Mouse (Mus musculus) embryonic facial prominence, embryonic 14.5 days (tissue): Measurements from ENCODE around the gene Cnnm1. TPM values are rescaled to one million over a fixed set of nuclear protein-coding genes. Genes with fewer than 3 reads are reported as not detected.

Experiments used
- ATAC-seq: fragments of 200-750 bp; cut with Nextera tagmentation; 2 replicates; pipeline ENCODE4 v1.8.0; 2017; ENCODE audit warnings: low read depth, moderate number of reproducible peaks, moderate TSS enrichment
- DNase-seq: peaks from one replicate; pipeline ENCODE4 v3.0.0-alpha.2; 2015; ENCODE audit warnings: low spot score
- H3K27ac ChIP-seq: fragments of 300-500 bp; sonication (generic); replicated peaks from 2 replicates; pipeline ENCODE4 v1.5.1; 2014; ENCODE audit warnings: low read depth, mild to moderate bottlenecking, low read length, moderate library complexity
- H3K27me3 ChIP-seq: fragments of 300-500 bp; sonication (generic); replicated peaks from 2 replicates; pipeline ENCODE4 v1.6.1; 2014; ENCODE audit warnings: low read length; ENCODE audit not compliant: control insufficient read depth, insufficient read depth
- H3K36me3 ChIP-seq: fragments of 300-500 bp; sonication (generic); 2 replicates; pipeline ENCODE4 v1.6.1; 2014; ENCODE audit warnings: low read length, mixed read lengths; ENCODE audit not compliant: control insufficient read depth, insufficient read depth
- H3K4me1 ChIP-seq: fragments of 300-500 bp; sonication (generic); 2 replicates; pipeline ENCODE4 v1.6.1; 2014; ENCODE audit warnings: antibody characterized with exemption, low read length; ENCODE audit not compliant: control insufficient read depth, insufficient read depth
- H3K4me2 ChIP-seq: fragments of 300-500 bp; sonication (generic); 2 replicates; pipeline ENCODE4 v1.6.1; 2014; ENCODE audit warnings: low read depth, mild to moderate bottlenecking, low read length, moderate library complexity, mixed read lengths
- H3K4me3 ChIP-seq: fragments of 300-500 bp; sonication (generic); 2 replicates; pipeline ENCODE4 v1.5.1; 2014; ENCODE audit warnings: low read depth, mild to moderate bottlenecking, low read length
- H3K9ac ChIP-seq: fragments of 300-500 bp; sonication (generic); 2 replicates; pipeline ENCODE4 v1.6.1; 2014; ENCODE audit warnings: low read depth, mild to moderate bottlenecking, low read length, moderate library complexity, mixed read lengths
- H3K9me3 ChIP-seq: fragments of 300-500 bp; sonication (generic); 2 replicates; pipeline ENCODE4 v1.6.1; 2016; ENCODE audit warnings: low read length; ENCODE audit not compliant: control insufficient read depth
- WGBS: fragments of 180-500 bp; shearing (Covaris S2); extraction: QIAGEN DNeasy Blood & Tissue Kit; methylation state at CpG from one replicate; pipeline ENCODE4 v1.1.7; 2014; 5-methylcytosine and 5-hydroxymethylcytosine counted together
- polyA plus RNA-seq: library from polyadenylated mRNA; unstranded; fragments of >200 nt; fragmentation: Nextera tagmentation; extraction: Ambion mirVana; gene quantifications from 2 replicates; pipeline ENCODE4 v1.2.1, GENCODE M21; 2014

Gene Cnnm1
- polyA plus RNA-seq, 1 experiment from 2014 or later = 0.96 TPM

DNA sequence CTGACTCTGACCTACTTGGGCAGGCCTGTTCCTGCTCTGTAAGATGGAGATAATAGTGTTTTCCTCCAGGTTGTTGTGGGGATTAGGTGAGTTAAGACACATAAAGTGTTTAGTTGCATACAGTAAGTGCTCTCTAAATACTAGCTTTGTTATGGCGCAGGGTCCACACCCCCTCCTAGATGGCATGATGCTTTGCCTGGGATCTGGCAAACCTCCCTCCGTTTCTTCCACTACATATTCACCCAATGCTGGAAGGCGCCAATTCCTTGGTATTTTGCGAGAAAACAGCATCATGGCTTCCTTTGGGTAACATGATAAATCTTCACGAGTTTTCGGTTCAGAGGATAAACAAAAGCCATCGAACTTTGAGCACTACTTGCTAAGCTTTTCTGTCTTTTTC lies 85.3 kb downstream of the Cnnm1 start:
- no peak overlapping the region for H3K4me3 ChIP-seq

DNA sequence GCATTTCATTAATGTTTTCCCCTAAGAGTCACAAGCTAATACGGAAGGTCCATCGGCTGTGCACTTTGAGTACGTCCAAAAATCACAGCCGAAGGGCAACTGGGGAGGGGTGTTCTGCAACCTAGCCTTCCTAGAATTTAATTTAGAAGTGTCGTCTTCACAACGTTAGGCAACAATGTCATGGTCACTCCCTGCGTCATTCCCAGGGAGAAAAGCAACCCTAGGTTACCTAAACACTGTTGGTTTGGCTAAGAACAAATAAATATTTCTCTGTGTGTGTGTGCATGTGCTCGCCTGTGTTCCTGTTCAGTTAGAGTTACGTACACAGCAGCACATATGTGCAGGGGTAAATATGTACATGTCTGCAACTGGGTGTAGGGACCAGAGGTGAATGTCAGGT lies 85.8 kb downstream of the Cnnm1 start:
- ATAC-seq = no peak
- WGBS = 85% methylated on average over 9 of the region's 9 CpGs
- Histone ChIP-seq H3K9ac (no peak overlapping the region), H3K4me3 (no peak overlapping the region), H3K36me3 (no peaks in the 10 kb centered on the region), H3K27me3 (no peaks in the 10 kb centered on the region), H3K4me2 (no peak overlapping the region), H3K4me1 (peaks cover 14% of the 10 kb centered on the region), H3K9me3 (no peaks in the 10 kb centered on the region), H3K27ac (no peak overlapping the region)
- DNase-seq = no peak

More for the DNA sequence above, 85.3 kb downstream of the Cnnm1 start:
- Histone ChIP-seq H3K36me3 (no peaks in the 10 kb centered on the region), H3K4me1 (peaks cover 14% of the 10 kb centered on the region), H3K9me3 (no peaks in the 10 kb centered on the region), H3K27ac (no peak overlapping the region), H3K4me2 (peak overlapping the region; percentile 91; the same call in 1 of the 2 replicates), H3K9ac (no peak overlapping the region), H3K27me3 (no peaks in the 10 kb centered on the region)
- no peak for DNase-seq
- WGBS = 91% methylated on average over 7 of the region's 7 CpGs
- no peak for ATAC-seq

DNA sequence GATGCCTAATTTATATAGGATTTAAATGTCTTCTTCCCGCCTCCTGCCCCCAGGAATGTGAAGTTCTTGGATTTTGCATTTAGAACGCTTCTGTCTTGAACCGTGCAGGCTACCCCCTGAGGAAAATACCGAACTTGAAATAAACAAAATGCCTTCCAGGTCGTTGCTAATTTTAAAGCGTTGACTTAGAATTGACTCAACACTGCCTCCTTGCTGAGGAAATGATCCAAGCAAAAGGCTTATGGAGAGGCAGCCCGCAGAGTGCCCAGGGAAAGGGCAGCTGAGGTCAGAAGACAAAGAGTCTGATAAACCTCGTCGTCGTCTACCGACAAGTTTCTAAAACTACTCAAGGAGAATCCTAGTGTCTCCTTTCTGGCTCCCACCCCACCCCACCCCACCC lies 86.9 kb downstream of the Cnnm1 start:
- H3K27ac ChIP-seq = no peak overlapping the region
- WGBS = 9% methylated on average over 11 of the region's 11 CpGs
- H3K9ac ChIP-seq = no peak overlapping the region
- ATAC-seq (no peak), DNase-seq (peak; percentile 32)
- H3K36me3 ChIP-seq = no peaks in the 10 kb centered on the region
- H3K27me3 ChIP-seq = no peaks in the 10 kb centered on the region
- peaks cover 11% of the 10 kb centered on the region for H3K4me1 ChIP-seq
- no peaks in the 10 kb centered on the region for H3K9me3 ChIP-seq
- no peak overlapping the region for H3K4me3 ChIP-seq
- no peak overlapping the region for H3K4me2 ChIP-seq

DNA sequence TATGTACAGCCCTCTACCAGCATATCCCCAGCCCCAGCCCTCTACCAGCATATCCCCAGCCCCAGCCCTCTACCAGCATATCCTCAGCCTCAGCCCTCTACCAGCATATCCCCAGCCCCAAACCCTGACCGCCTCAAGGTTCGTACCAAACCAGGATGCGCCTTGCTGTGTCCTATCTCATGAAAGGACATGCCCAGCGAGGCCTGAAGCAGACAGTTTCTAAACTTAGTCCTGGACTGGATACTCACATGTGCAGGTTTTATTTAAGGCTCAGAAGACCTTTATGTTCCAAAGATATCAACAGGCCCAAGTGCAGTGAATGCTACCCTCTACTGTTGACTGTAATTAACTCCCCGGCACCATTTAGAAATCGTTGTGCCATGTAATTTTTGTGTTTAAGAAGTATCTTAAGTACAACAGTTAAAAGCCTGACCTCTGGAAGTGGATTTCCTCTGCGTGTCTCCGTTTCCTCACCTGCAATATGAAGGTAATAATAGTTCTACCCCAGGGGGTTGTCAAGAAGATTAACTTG lies 87.9 kb downstream of the Cnnm1 start:
- ATAC-seq (no peak), DNase-seq (no peak)
- WGBS = 76% methylated on average over 8 of the region's 8 CpGs
- Histone ChIP-seq H3K4me1 (peaks cover 11% of the 10 kb centered on the region), H3K4me3 (no peak overlapping the region), H3K36me3 (no peaks in the 10 kb centered on the region), H3K4me2 (no peak overlapping the region), H3K27ac (no peak overlapping the region), H3K9me3 (no peaks in the 10 kb centered on the region), H3K27me3 (no peaks in the 10 kb centered on the region), H3K9ac (no peak overlapping the region)

DNA sequence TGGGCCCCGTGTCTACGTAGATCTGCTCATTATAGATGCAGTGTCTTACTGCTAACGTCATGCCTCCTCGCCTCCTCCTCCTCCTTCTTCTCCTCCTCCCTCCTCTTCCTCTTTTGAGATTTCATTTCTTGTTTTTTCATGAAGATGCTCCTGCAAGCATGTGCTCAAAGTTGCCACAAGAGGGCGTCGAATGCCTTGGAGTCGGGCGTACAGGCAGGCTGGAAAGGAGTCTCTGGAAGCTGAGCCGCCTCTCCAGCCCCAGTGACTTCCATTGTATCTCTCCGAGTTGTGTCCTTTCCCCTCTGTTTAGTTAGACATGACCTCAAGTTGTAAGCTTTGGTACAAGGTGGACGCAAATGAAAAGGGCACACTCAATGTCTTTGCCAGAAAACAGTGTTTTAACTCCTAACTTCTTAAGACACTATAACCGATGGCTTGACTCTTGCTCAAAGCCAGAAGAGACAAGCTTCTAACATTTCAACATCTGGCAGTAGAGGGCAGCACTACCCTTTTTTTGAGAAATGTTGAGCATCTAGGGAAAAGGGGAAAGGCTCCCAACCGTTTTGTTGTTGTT lies 90.0 kb downstream of the Cnnm1 start:
- WGBS = 2% methylated on average over 13 of the region's 13 CpGs
- Histone ChIP-seq H3K4me3 (peak overlapping the region; percentile 28), H3K27me3 (no peaks in the 10 kb centered on the region), H3K27ac (no peak overlapping the region), H3K36me3 (no peaks in the 10 kb centered on the region), H3K9me3 (no peaks in the 10 kb centered on the region), H3K9ac (no peak overlapping the region), H3K4me2 (peak overlapping the region; percentile 55), H3K4me1 (no peaks in the 10 kb centered on the region)
- peak; percentile 84 for ATAC-seq
- DNase-seq = peak; percentile 94

DNA sequence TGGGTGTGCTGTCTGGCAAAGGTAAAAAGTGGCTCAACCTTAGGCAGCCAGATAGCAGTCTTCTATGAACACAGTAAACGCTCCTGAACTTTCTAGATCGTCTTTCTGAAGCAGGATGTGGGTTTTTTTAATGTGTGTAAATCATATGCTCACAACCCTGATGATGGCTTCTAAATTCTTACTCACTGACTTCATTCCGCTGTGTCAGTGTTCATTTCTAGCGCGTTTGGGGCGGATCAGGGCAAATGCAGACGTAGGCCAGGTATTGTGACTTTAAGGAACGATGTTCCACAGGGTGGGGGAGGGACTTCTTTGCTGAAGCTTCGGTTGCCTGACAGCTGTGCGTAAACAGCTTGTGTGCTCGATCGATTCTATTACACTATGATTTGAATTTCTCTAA lies 90.7 kb downstream of the Cnnm1 start:
- Histone ChIP-seq H3K4me1 (no peaks in the 10 kb centered on the region), H3K4me2 (no peak overlapping the region), H3K27ac (no peak overlapping the region), H3K9me3 (no peaks in the 10 kb centered on the region), H3K9ac (no peak overlapping the region), H3K27me3 (no peaks in the 10 kb centered on the region), H3K4me3 (no peak overlapping the region), H3K36me3 (no peaks in the 10 kb centered on the region)
- no peak for ATAC-seq
- WGBS = 24% methylated on average over 12 of the region's 12 CpGs
- no peak for DNase-seq

DNA sequence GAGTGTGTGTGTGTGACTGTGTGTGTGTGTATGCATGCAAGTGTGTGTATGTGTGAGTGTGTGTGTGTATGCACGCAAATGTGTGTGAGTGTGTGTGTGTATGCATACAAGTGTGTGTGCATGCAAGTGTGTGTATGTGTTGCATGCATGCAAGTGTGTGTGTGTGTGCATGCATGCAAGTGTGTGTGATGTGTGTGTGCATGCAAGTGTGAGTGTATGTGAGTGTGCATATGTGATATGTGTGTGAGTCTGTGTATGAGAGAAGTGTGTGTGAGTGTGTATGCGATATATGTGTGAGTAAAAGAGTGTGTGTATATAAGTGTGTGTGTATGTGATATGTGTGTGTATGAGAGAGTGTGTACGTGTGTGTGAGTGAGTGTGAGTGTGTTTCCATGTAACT lies 95.1 kb downstream of the Cnnm1 start:
- Histone ChIP-seq H3K36me3 (no peaks in the 10 kb centered on the region), H3K27ac (no peak overlapping the region), H3K9me3 (no peaks in the 10 kb centered on the region), H3K27me3 (no peaks in the 10 kb centered on the region), H3K4me1 (no peaks in the 10 kb centered on the region), H3K4me2 (no peak overlapping the region), H3K4me3 (no peak overlapping the region), H3K9ac (no peak overlapping the region)
- ATAC-seq (no peak), DNase-seq (no peak)
- 91% methylated on average over 3 of the region's 3 CpGs for WGBS

DNA sequence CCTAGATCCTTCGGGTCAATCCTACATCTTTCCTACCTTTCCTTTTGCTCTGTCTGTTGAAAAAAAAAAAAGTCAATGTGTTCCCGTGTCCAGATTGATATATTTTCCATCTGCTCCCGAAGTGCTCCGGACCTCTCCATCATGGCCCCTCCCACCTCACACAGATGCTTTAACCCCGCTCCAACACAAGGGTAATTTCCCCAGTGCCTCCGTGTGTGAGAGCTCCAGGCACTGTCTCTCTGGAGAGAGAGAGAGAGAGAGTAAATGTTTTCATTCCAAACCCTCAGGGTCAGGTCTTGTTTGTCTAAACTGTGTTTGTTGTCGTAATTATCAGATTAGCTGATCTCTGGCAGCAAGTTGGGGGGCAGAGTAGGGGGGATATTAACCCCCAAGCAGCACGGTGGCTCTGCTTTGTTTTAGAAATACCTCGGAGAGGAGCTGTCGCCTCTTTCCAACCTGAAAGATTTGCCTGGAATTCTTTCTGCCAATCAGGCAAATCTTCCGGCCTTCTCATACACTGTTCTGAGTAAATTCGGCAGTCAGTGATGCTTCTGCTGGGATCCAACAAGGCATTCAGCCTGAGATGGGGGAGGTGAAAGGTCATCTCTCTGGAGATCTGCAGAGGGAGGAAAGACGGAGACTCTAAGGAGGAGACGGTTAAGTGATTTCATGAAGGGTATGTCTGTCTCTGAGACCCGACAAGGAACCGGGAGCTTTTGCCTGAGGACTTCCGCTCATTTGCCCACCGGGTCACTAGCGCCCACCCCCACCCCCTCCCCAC lies 106.3 kb downstream of the Cnnm1 start:
- Histone ChIP-seq H3K4me2 (peak overlapping the region; percentile 42), H3K9ac (no peak overlapping the region), H3K36me3 (no peaks in the 10 kb centered on the region), H3K27me3 (peaks cover 36% of the 10 kb centered on the region), H3K4me1 (peaks cover 8% of the 10 kb centered on the region), H3K27ac (no peak overlapping the region), H3K4me3 (0 out of 2 replicates have a peak overlapping the region, but pooled peaks have one; percentile 3), H3K9me3 (no peaks in the 10 kb centered on the region)
- ATAC-seq (no peak; the same call in 1 of the 2 replicates), DNase-seq (peak; percentile 26)
- 5% methylated on average over 17 of the region's 19 CpGs for WGBS
